ENCODE assay signal across 8 mouse cellular contexts in genomic region chr4:128804426-128805149, GRCm38 (mm10). TPM values are rescaled to one million over a fixed set of nuclear protein-coding genes. Genes with fewer than 3 reads are reported as not detected.
DNase-seq lines count a peak whose midpoint lies in the region; ATAC-seq and TF ChIP-seq lines count a peak whose summit lies in the region.

No protein-coding gene starts in this region.

- H3K27ac ChIP-seq in kidney, adult 2 months (ENCODE audit: insufficient read depth, low read depth, low read length), result peak overlapping the region; percentile 2
- H3K27ac ChIP-seq in heart, embryonic 15.5 days, result peak overlapping the region; percentile 96
- H3K27ac ChIP-seq in liver, embryonic 14.5 days, result no peak overlapping the region; the same call in 1 of the 2 replicates
- peak overlapping the region; percentile 93 for H3K27ac ChIP-seq in neural tube, embryonic 15.5 days (replicated peaks)

- no peak for TF ChIP-seq CTCF in kidney, adult 2 months (conservative IDR thresholded peaks at IDR 0.05; ENCODE audit: insufficient read depth, insufficient read length, low read depth, low read length)
- no peak for TF ChIP-seq CTCF in liver, embryonic 14.5 days (IDR thresholded peaks at IDR 0.05; ENCODE audit: low read depth)

- H3K4me1 ChIP-seq in kidney, adult 2 months (ENCODE audit: control insufficient read depth, insufficient read depth, low read length), result peaks cover 17% of the 10 kb centered on the region
- peaks cover 43% of the 10 kb centered on the region for H3K4me1 ChIP-seq in heart, embryonic 15.5 days (replicated peaks)
- peaks cover 24 to 37% of the 10 kb centered on the region in 2 experiments for H3K4me1 ChIP-seq in liver, embryonic 14.5 days (replicated peaks; ENCODE audit: control insufficient read depth in 2 of 2, insufficient read depth in 2 of 2, low read length in 1 of 2)
- peaks cover 56% of the 10 kb centered on the region for H3K4me1 ChIP-seq in neural tube, embryonic 15.5 days

- peak overlapping the region; percentile 65 for H3K4me3 ChIP-seq in kidney, adult 2 months (ENCODE audit: insufficient read depth, low read depth, low read length)
- peak overlapping the region; percentile 65 for H3K4me3 ChIP-seq in heart, embryonic 15.5 days
- peak overlapping the region; percentile 92 to 96 for H3K4me3 ChIP-seq in liver, embryonic 14.5 days (ENCODE audit: insufficient read depth in 1 of 2, low read depth in 2 of 2, low read length in 2 of 2)
- peak overlapping the region; percentile 64 for H3K4me3 ChIP-seq in neural tube, embryonic 15.5 days (replicated peaks)

- H3K4me2 ChIP-seq in heart, embryonic 15.5 days, result peak overlapping the region; percentile 81
- H3K4me2 ChIP-seq in liver, embryonic 14.5 days (ENCODE audit: low read depth), result peak overlapping the region; percentile 99
- H3K4me2 ChIP-seq in neural tube, embryonic 15.5 days, result peak overlapping the region; percentile 97

- peak; percentile 25 for DNase-seq in kidney, adult 2 months
- DNase-seq in kidney, adult 8-10 months, result no peak
- DNase-seq in adrenal gland, postnatal 36 days, result peak; percentile 24 to 31
- no peak for DNase-seq in liver, embryonic 14.5 days (ENCODE audit: low read depth in 3 of 3, low spot score in 3 of 3)
- no peak for DNase-seq in gastrocnemius, postnatal 25 days

- ATAC-seq in heart, embryonic 15.5 days (replicated peaks; ENCODE audit: insufficient number of reproducible peaks, insufficient read depth, low FRiP score, low read depth), result 0 out of 2 replicates have a peak, but pooled peaks have one; percentile 0
- ATAC-seq in liver, embryonic 14.5 days (ENCODE audit: insufficient read depth), result no peak
- ATAC-seq in neural tube, embryonic 15.5 days (ENCODE audit: low FRiP score), result no peak
- ATAC-seq in frontal cortex, adult (ENCODE audit: low TSS enrichment), result no peak

- H3K27me3 ChIP-seq in kidney, adult 2 months (replicated peaks; ENCODE audit: control insufficient read depth, insufficient read depth, low read length), result no peaks in the 10 kb centered on the region
- no peaks in the 10 kb centered on the region for H3K27me3 ChIP-seq in heart, embryonic 15.5 days
- no peaks in the 10 kb centered on the region for H3K27me3 ChIP-seq in liver, embryonic 14.5 days (ENCODE audit: control insufficient read depth, insufficient read depth, low read length)
- no peaks in the 10 kb centered on the region for H3K27me3 ChIP-seq in neural tube, embryonic 15.5 days (replicated peaks)

- H3K9me3 ChIP-seq in heart, embryonic 15.5 days (replicated peaks), result no peaks in the 10 kb centered on the region
- no peaks in the 10 kb centered on the region for H3K9me3 ChIP-seq in liver, embryonic 14.5 days (ENCODE audit: control insufficient read depth, low read length)
- no peaks in the 10 kb centered on the region for H3K9me3 ChIP-seq in neural tube, embryonic 15.5 days (replicated peaks)

- TF ChIP-seq POLR2A in kidney, adult 2 months (IDR thresholded peaks at IDR 0.05; ENCODE audit: low read depth, low read length), result no peak

- no peaks in the 10 kb centered on the region for H3K36me3 ChIP-seq in kidney, adult 2 months (ENCODE audit: control insufficient read depth, insufficient read depth, low read length)
- no peaks in the 10 kb centered on the region for H3K36me3 ChIP-seq in heart, embryonic 15.5 days
- no peaks in the 10 kb centered on the region for H3K36me3 ChIP-seq in liver, embryonic 14.5 days (replicated peaks; ENCODE audit: control insufficient read depth, insufficient read depth, low read depth)
- H3K36me3 ChIP-seq in neural tube, embryonic 15.5 days, result no peaks in the 10 kb centered on the region

- no peak for TF ChIP-seq EP300 in liver, embryonic 14.5 days (IDR thresholded peaks at IDR 0.05; ENCODE audit: low read depth)

- 8% methylated on average over 6 of the region's 6 CpGs for WGBS in kidney, adult 2 months
- WGBS in heart, embryonic 15.5 days, result 4% methylated on average over 6 of the region's 6 CpGs
- WGBS in liver, embryonic 14.5 days (ENCODE audit: insufficient replicate concordance), result 6% methylated on average over 6 of the region's 6 CpGs
- WGBS in neural tube, embryonic 15.5 days, result 3% methylated on average over 6 of the region's 6 CpGs

- H3K9ac ChIP-seq in heart, embryonic 15.5 days, result peak overlapping the region; percentile 98
- peak overlapping the region; percentile 97 for H3K9ac ChIP-seq in liver, embryonic 14.5 days (replicated peaks)
- peak overlapping the region; percentile 97 for H3K9ac ChIP-seq in neural tube, embryonic 15.5 days (replicated peaks)

RNA-seq across cellular contexts. Expression of gene Zfp362, which starts 1.3 kb away (rescaled TPM):
- polyA plus RNA-seq in kidney, adult 2 months (2012; rRNA removed), result 29.5 and 29.7 TPM in 2 replicates
- 10 to 100 TPM; 26.8 TPM for total RNA-seq in adrenal gland, postnatal 36 days (2021)
- 14.2 and 21.1 TPM in 2 replicates for polyA plus RNA-seq in heart, embryonic 15.5 days (2015; fragmentation: Nextera tagmentation; extraction: Ambion mirVana)
- 7.6 and 8.2 TPM in 2 replicates for polyA plus RNA-seq in liver, embryonic 14.5 days (2012; rRNA removed)
- polyA plus RNA-seq in liver, embryonic 14.5 days (2014; fragmentation: Nextera tagmentation; extraction: Ambion mirVana), result 6.2 and 7.4 TPM in 2 replicates
- 29.3 and 33.6 TPM in 2 replicates for polyA plus RNA-seq in neural tube, embryonic 15.5 days (2015; fragmentation: Nextera tagmentation; extraction: Ambion mirVana)
- 10 to 100 TPM in 1 of 2 experiments, 1 to 10 TPM in 1; 9.9 to 10.5 TPM for total RNA-seq in gastrocnemius, postnatal 25 days (2021)

RNA-seq across cellular contexts. Expression of gene A3galt2, which starts 49.4 kb away (rescaled TPM):
- polyA plus RNA-seq in kidney, adult 2 months (2012; rRNA removed), result 0.16 and 0.39 TPM in 2 replicates
- under 1 TPM; 0.16 to 0.30 TPM for total RNA-seq in adrenal gland, postnatal 36 days (2021)
- polyA plus RNA-seq in heart, embryonic 15.5 days (2015; fragmentation: Nextera tagmentation; extraction: Ambion mirVana), result 0.04 TPM in 1 of 2 replicates, not detected in the other
- polyA plus RNA-seq in liver, embryonic 14.5 days (2012; rRNA removed), result 0.06 and 0.09 TPM in 2 replicates
- 0.04 TPM in 1 of 2 replicates, not detected in the other for polyA plus RNA-seq in liver, embryonic 14.5 days (2014; fragmentation: Nextera tagmentation; extraction: Ambion mirVana)
- 0.34 and 0.41 TPM in 2 replicates for polyA plus RNA-seq in neural tube, embryonic 15.5 days (2015; fragmentation: Nextera tagmentation; extraction: Ambion mirVana)
- under 1 TPM in 1 of 2 experiments, not detected in 1; 0.13 TPM for total RNA-seq in gastrocnemius, postnatal 25 days (2021)

Comparison
In these comparisons a context has a peak if more than half of its experiments do, and no peak if none do; other contexts are left out.
1. DNase-seq: peak in kidney, adult 2 months (single experiment) and adrenal gland, postnatal 36 days (2 of 2); none in kidney, adult 8-10 months (0 of 2), liver, embryonic 14.5 days (0 of 3) and gastrocnemius, postnatal 25 days (single experiment).
2. Peak in every context shown above with its lines, with median percentiles within 50 percentile points of each other: H3K4me3 ChIP-seq, H3K4me2 ChIP-seq and H3K9ac ChIP-seq.